Mouse (Mus musculus): ENCODE measurements around the gene Nfam1.
"Not testable (repeated sequence)": the region's sequence is repeated elsewhere in the genome, so short reads cannot be mapped to it uniquely, and the experiment has no call there.

DNA sequence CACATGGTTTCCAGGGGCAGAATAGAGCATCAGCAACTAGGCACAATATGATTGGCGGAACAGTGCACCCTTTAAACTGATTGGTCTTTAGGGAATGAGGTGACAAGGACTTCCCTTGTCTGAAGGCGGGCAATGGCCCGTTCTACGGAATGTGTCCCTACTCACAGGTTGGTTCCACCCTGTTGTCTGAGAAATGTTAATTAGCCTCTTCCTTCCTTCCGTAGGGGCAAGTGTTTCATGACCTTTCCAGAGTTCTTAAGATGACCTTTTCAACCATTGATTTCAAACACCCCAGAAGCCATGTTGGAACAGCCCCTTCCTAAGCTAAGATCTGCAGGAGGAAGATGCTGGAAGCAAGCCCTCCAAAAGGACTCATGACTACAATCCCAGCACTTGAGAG, 12.5 kb upstream of the Nfam1 start:
- TF ChIP-seq POLR2A (IDR thresholded peaks at IDR 0.05; ENCODE audit: control insufficient read depth, extremely low read depth, insufficient read depth, low read length, poor library complexity); CTCF (IDR thresholded peaks at IDR 0.05; ENCODE audit: borderline replicate concordance, control insufficient read depth, extremely low read depth, insufficient read depth, low read length, poor library complexity): not testable (repeated sequence)

Data from thymus, adult 2 months (tissue).